Mouse (Mus musculus) erythroblast, embryonic 14.5 days (primary cell): ENCODE measurements around the gene Gcsh.

Experiments
- GATA1 ChIP-seq: IDR thresholded peaks from 2 replicates; pipeline ENCODE4 v1.6.1; 2012; ENCODE audit warnings: low read length, inconsistent platforms, mixed read lengths
- TAL1 ChIP-seq: IDR thresholded peaks from 3 replicates; pipeline ENCODE4 v1.6.1; 2012; ENCODE audit warnings: low read length, inconsistent platforms, mixed read lengths

- TF ChIP-seq GATA1 = no peak
- no peak for TF ChIP-seq TAL1
These were observed 49.6 kb downstream of the Gcsh start for GRCm38 (mm10) chr8:116943555-116944384.
